In genomic region chr10:94519887-94520286, GRCm38 (mm10) we compare ENCODE assay signal across 8 mouse cellular contexts.
A peak's percentile ranks its signal among the peaks of the same experiment; 100 is the strongest.
DNase-seq lines count a peak whose midpoint lies in the region; ATAC-seq and TF ChIP-seq lines count a peak whose summit lies in the region.
"Had no signal": no experiment of that assay in that cellular context is flagged by ENCODE, and none has a peak within 500 bp of the region (broad histone marks: within the 10 kb centered on the region; RNA-seq: fewer than 3 reads in every experiment).

No protein-coding gene starts in this region.

- WGBS in hindbrain, embryonic 15.5 days: 62% methylated on average over 7 of the region's 7 CpGs
- 56% methylated on average over 7 of the region's 7 CpGs for WGBS in hindbrain, embryonic 12.5 days
- WGBS in heart, postnatal 0 days: 49% methylated on average over 7 of the region's 7 CpGs

- peak; percentile 34 for DNase-seq in thymus, postnatal 14 days
- no peak for DNase-seq in thymus, adult 18-20 months
- no peak for DNase-seq in heart, postnatal 0 days (ENCODE audit: low spot score)
- DNase-seq in embryo, embryonic 10 days (ENCODE audit: low spot score): no peak
- DNase-seq in adrenal gland, postnatal 25 days: no peak
- DNase-seq: thymus, postnatal 36 days had no signal

- H3K4me3 ChIP-seq in hindbrain, embryonic 15.5 days: no peak overlapping the region
- H3K4me3 ChIP-seq in hindbrain, embryonic 12.5 days: no peak overlapping the region
- 0 out of 2 replicates have a peak overlapping the region, but pooled peaks have one; percentile 1 for H3K4me3 ChIP-seq in heart, postnatal 0 days (ENCODE audit: low read depth, low read length)

- H3K27ac ChIP-seq in hindbrain, embryonic 15.5 days (replicated peaks): no peak overlapping the region
- no peak overlapping the region for H3K27ac ChIP-seq in hindbrain, embryonic 12.5 days
- H3K27ac ChIP-seq in heart, postnatal 0 days (ENCODE audit: low read depth): peak overlapping the region; percentile 47; the same call in 1 of the 2 replicates

- TF ChIP-seq CTCF in heart, postnatal 0 days (IDR thresholded peaks at IDR 0.05; ENCODE audit: low read depth): no peak

- H3K4me1 ChIP-seq in hindbrain, embryonic 15.5 days (replicated peaks): peaks cover 52% of the 10 kb centered on the region
- H3K4me1 ChIP-seq in hindbrain, embryonic 12.5 days: peaks cover 41% of the 10 kb centered on the region
- peaks cover 35% of the 10 kb centered on the region for H3K4me1 ChIP-seq in heart, postnatal 0 days (ENCODE audit: control insufficient read depth, insufficient read depth)

- peak overlapping the region; percentile 39; the same call in 1 of the 2 replicates for H3K4me2 ChIP-seq in hindbrain, embryonic 15.5 days
- H3K4me2 ChIP-seq in hindbrain, embryonic 12.5 days (replicated peaks): no peak overlapping the region
- peak overlapping the region; percentile 49 for H3K4me2 ChIP-seq in heart, postnatal 0 days (ENCODE audit: low read depth, low read length)

- H3K9me3 ChIP-seq in hindbrain, embryonic 15.5 days: no peaks in the 10 kb centered on the region
- H3K9me3 ChIP-seq in hindbrain, embryonic 12.5 days (replicated peaks): no peaks in the 10 kb centered on the region
- no peaks in the 10 kb centered on the region for H3K9me3 ChIP-seq in heart, postnatal 0 days (replicated peaks; ENCODE audit: control insufficient read depth, low read length)

- no peak overlapping the region for H3K9ac ChIP-seq in hindbrain, embryonic 15.5 days
- H3K9ac ChIP-seq in hindbrain, embryonic 12.5 days: no peak overlapping the region
- no peak overlapping the region for H3K9ac ChIP-seq in heart, postnatal 0 days (replicated peaks; ENCODE audit: low read depth, low read length)

- TF ChIP-seq EP300 in heart, postnatal 0 days (IDR thresholded peaks at IDR 0.05; ENCODE audit: low read depth): no peak

- ATAC-seq in hindbrain, embryonic 15.5 days (ENCODE audit: low FRiP score, low read depth): no peak
- ATAC-seq in hindbrain, embryonic 12.5 days (ENCODE audit: low FRiP score): no peak
- no peak for ATAC-seq in heart, postnatal 0 days (ENCODE audit: insufficient read depth, low read depth)

- peaks cover 5% of the 10 kb centered on the region; the same call in 1 of the 2 replicates for H3K27me3 ChIP-seq in hindbrain, embryonic 15.5 days
- peaks cover 22% of the 10 kb centered on the region for H3K27me3 ChIP-seq in hindbrain, embryonic 12.5 days
- no peaks in the 10 kb centered on the region for H3K27me3 ChIP-seq in heart, postnatal 0 days (ENCODE audit: control insufficient read depth, insufficient read depth, low read length)

- H3K36me3 ChIP-seq in hindbrain, embryonic 15.5 days: no peaks in the 10 kb centered on the region
- H3K36me3 ChIP-seq in hindbrain, embryonic 12.5 days: no peaks in the 10 kb centered on the region
- no peaks in the 10 kb centered on the region for H3K36me3 ChIP-seq in heart, postnatal 0 days (replicated peaks; ENCODE audit: control insufficient read depth, insufficient read depth, low read length)
